Mouse (Mus musculus) liver, embryonic 15.5 days (tissue): ENCODE measurements at regions not wholly inside any gene's neighbourhood (a gene's known extent, or its start where the extent isn't known, plus 50 kb on each side); places are given as distances from the start of the nearest gene placed in this dataset.
"Not testable (repeated sequence)": the region's sequence is repeated elsewhere in the genome, so short reads cannot be mapped to it uniquely, and the experiment has no call there.

Source experiments
- ATAC-seq: fragments of 200-750 bp; cut with Nextera tagmentation; 2 replicates; pipeline ENCODE4 v1.8.0; 2017; ENCODE audit warnings: moderate number of reproducible peaks, mild to moderate bottlenecking, moderate library complexity; ENCODE audit not compliant: insufficient read depth
- H3K27ac ChIP-seq: fragments of 300-500 bp; sonication (generic); replicated peaks from 2 replicates; pipeline ENCODE4 v1.5.1; 2015; ENCODE audit warnings: mild to moderate bottlenecking, inconsistent platforms
- H3K27me3 ChIP-seq: fragments of 300-500 bp; sonication (generic); 2 replicates; pipeline ENCODE4 v1.6.1; 2015; ENCODE audit warnings: mild to moderate bottlenecking, inconsistent platforms
- H3K36me3 ChIP-seq: fragments of 300-500 bp; sonication (generic); replicated peaks from 2 replicates; pipeline ENCODE4 v1.6.1; 2015; ENCODE audit warnings: moderate library complexity, mild to moderate bottlenecking, inconsistent platforms
- H3K4me1 ChIP-seq: fragments of 300-500 bp; sonication (generic); replicated peaks from 2 replicates; pipeline ENCODE4 v1.6.1; 2015; ENCODE audit warnings: inconsistent platforms
- H3K4me2 ChIP-seq: fragments of 300-500 bp; sonication (generic); 2 replicates; pipeline ENCODE4 v1.6.1; 2015; ENCODE audit warnings: moderate library complexity, mild to moderate bottlenecking, inconsistent platforms
- H3K4me3 ChIP-seq: fragments of 300-500 bp; sonication (generic); replicated peaks from 2 replicates; pipeline ENCODE4 v1.5.1; 2015; ENCODE audit warnings: mild to moderate bottlenecking, inconsistent platforms
- H3K9ac ChIP-seq: fragments of 300-500 bp; sonication (generic); 2 replicates; pipeline ENCODE4 v1.6.1; 2015; ENCODE audit warnings: moderate library complexity, mild to moderate bottlenecking, inconsistent platforms
- H3K9me3 ChIP-seq: fragments of 300-500 bp; sonication (generic); replicated peaks from 2 replicates; pipeline ENCODE4 v1.6.1; 2016; ENCODE audit warnings: inconsistent platforms
- WGBS: fragments of 180-500 bp; shearing (Covaris S2); methylation state at CpG from one replicate; pipeline ENCODE4 v1.1.7; 2015; ENCODE audit warnings: mixed read lengths; ENCODE audit not compliant: insufficient replicate concordance; 5-methylcytosine and 5-hydroxymethylcytosine counted together

DNA sequence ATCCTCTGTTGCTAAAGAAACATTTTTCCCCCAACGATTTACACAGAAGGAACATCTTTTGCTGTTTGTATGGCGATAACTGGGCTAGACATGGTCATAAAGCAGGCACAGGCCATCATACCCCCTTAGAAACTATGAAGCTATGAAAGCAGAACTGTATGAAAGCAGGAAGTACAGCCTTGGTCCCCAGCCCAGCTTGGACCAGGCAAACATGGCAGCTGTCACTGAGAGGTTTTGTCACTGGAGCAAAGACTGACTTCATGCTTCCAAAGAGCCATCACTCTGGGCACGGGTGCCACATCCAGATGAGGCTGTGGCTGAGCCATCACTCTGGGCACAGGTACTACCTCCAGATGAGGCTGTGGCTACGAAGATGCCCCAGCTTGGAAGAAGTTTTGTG lies 276.8 kb upstream of the Kdm8 start:
- WGBS: 54% methylated on average over 4 of the region's 4 CpGs
- no peak overlapping the region for H3K4me3 ChIP-seq
- no peak overlapping the region for H3K27ac ChIP-seq
- no peaks in the 10 kb centered on the region for H3K4me1 ChIP-seq
- no peaks in the 10 kb centered on the region for H3K9me3 ChIP-seq
- H3K36me3 ChIP-seq: no peaks in the 10 kb centered on the region
- no peak overlapping the region for H3K9ac ChIP-seq
- no peaks in the 10 kb centered on the region for H3K27me3 ChIP-seq
- H3K4me2 ChIP-seq: no peak overlapping the region
- no peak for ATAC-seq

GRCm38 (mm10) chr7:125181548-125181947 lies 262.9 kb upstream of the Kdm8 start:
- no peaks in the 10 kb centered on the region for H3K27me3 ChIP-seq
- no peak for ATAC-seq
- H3K27ac ChIP-seq: no peak overlapping the region
- no peak overlapping the region for H3K9ac ChIP-seq
- no peak overlapping the region for H3K4me2 ChIP-seq
- no peaks in the 10 kb centered on the region for H3K36me3 ChIP-seq
- H3K4me1 ChIP-seq: no peaks in the 10 kb centered on the region
- H3K9me3 ChIP-seq: no peaks in the 10 kb centered on the region
- H3K4me3 ChIP-seq: no peak overlapping the region
- 71% methylated on average over 3 of the region's 3 CpGs for WGBS

DNA sequence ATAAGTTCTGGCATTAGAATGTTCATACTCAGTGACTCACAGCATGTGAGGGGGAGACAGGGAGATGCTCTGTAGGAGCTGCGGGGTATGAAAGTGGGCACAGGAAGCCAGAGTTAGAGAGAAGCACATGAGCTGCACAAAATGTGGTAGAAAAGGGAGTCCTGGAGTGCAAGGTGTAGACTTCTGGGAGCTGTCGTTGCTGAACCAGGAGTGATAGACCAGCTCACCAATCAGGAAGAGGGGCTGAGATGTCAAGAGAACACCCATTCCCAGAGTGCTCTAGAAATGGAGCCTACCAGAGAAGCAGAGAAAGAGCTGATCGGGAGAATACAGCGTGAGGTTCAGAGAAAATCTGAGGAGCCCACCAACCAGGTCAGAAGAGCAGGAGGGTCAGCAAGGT lies 262.2 kb upstream of the Kdm8 start:
- Histone ChIP-seq H3K4me1 (no peaks in the 10 kb centered on the region), H3K27ac (no peak overlapping the region), H3K9me3 (no peaks in the 10 kb centered on the region), H3K9ac (no peak overlapping the region), H3K4me2 (no peak overlapping the region), H3K36me3 (no peaks in the 10 kb centered on the region), H3K27me3 (no peaks in the 10 kb centered on the region), H3K4me3 (no peak overlapping the region)
- ATAC-seq: no peak
- WGBS: 72% methylated on average over 4 of the region's 4 CpGs

DNA sequence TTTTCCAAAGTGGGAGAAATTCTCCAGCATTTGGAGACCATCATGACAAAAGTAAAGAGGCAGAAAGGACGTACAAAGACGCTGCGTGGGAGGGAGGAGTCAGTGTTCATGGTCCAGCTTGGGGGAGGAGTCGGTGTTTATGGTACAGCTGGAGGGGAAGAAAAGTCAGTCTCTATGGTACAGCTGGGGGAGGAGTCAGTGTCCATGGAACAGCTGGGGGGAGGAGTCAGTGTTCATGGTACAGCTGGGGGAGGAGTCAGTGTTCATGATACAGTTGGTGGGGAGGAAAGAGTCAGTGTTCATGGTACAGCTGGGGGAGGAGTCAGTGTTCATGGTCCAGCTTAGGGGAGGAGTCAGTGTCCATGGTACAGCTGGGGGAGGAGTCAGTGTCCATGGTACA lies 261.5 kb upstream of the Kdm8 start:
- not testable (repeated sequence) for H3K4me1 ChIP-seq, H3K4me2 ChIP-seq, ATAC-seq, H3K36me3 ChIP-seq, H3K4me3 ChIP-seq, H3K9me3 ChIP-seq, H3K9ac ChIP-seq, H3K27ac ChIP-seq, H3K27me3 ChIP-seq
- WGBS: 71% methylated on average over 4 of the region's 4 CpGs

- ATAC-seq: no peak
- H3K27me3 ChIP-seq: no peaks in the 10 kb centered on the region
Measured at GRCm38 (mm10) chr7:125185037-125185679, 259.3 kb upstream of the Kdm8 start.

DNA sequence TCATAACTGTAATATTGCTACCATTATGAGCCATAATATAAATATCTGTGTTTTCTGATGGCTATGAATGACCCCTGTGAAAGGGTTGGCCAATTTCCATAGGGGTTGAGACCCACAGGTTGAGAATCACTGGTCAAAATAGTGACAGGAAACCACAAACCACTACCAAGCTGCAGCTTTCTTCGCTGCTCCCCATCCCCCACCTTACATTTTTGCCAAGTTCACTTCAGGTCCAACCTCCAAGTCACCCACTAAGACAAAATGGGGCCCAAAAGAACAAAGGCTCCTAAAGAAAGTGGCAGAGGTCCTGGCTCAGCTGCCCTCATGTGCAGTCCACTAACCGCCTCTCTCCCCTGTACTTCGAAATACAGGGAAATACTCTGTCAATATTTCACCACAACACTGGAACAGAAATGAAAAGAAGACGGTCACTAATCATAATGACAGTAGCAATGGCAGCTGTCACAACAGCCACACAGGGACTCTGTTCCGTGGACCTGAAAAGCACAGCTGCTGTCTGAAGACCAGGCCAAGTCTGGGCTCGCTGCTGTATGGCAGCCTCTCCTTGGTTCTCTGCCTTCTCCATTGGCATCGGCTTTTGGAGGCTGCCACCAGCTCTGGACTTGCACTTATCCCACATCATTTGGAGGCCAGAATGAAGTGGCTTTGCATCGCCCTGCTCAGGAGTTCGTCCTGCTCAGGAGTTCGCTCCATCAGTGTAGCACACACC lies 257.3 kb upstream of the Kdm8 start:
- no peaks in the 10 kb centered on the region for H3K4me1 ChIP-seq
- H3K9me3 ChIP-seq: no peaks in the 10 kb centered on the region
- no peak overlapping the region for H3K4me3 ChIP-seq
- H3K27me3 ChIP-seq: no peaks in the 10 kb centered on the region
- H3K27ac ChIP-seq: no peak overlapping the region
- ATAC-seq: no peak
- H3K36me3 ChIP-seq: no peaks in the 10 kb centered on the region
- no peak overlapping the region for H3K4me2 ChIP-seq
- 48% methylated on average over 10 of the region's 10 CpGs for WGBS
- H3K9ac ChIP-seq: no peak overlapping the region

More at GRCm38 (mm10) chr7:125185037-125185679, 259.3 kb upstream of the Kdm8 start:
- Histone ChIP-seq H3K4me3 (no peak overlapping the region), H3K4me1 (no peaks in the 10 kb centered on the region), H3K27ac (no peak overlapping the region), H3K9ac (no peak overlapping the region), H3K9me3 (no peaks in the 10 kb centered on the region), H3K4me2 (no peak overlapping the region), H3K36me3 (no peaks in the 10 kb centered on the region)
- WGBS: 69% methylated on average over 13 of the region's 13 CpGs

GRCm38 (mm10) chr7:125188986-125189385 lies 255.5 kb upstream of the Kdm8 start:
- WGBS: 55% methylated on average over 5 of the region's 5 CpGs
- Histone ChIP-seq H3K27ac (no peak overlapping the region), H3K36me3 (no peaks in the 10 kb centered on the region), H3K9ac (no peak overlapping the region), H3K4me1 (no peaks in the 10 kb centered on the region), H3K27me3 (no peaks in the 10 kb centered on the region), H3K4me3 (no peak overlapping the region), H3K9me3 (no peaks in the 10 kb centered on the region), H3K4me2 (no peak overlapping the region)
- ATAC-seq: no peak

- H3K4me3 ChIP-seq: no peak overlapping the region
- 60% methylated on average over 6 of the region's 6 CpGs for WGBS
- H3K27ac ChIP-seq: no peak overlapping the region
Measured at GRCm38 (mm10) chr7:125190067-125190466, 254.4 kb upstream of the Kdm8 start.

DNA sequence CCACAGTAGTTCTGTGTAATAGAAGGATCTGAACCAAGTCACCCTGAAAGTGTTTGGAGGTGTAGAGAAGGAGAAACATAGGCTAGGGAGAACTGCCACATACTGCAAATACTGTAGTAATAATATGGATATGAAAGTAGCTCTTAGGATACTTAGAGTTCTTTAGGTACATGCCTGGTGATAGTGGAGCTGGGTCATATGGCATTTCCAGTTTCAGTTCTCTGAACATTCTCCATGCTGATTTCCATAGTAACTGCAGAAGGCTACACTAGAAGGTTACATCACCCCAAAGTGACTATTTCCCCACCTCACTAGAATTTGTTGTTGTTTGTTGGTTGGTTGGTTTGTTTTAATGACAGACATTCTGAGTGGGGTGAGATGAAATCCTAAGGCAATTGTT lies 253.2 kb upstream of the Kdm8 start:
- Histone ChIP-seq H3K36me3 (no peaks in the 10 kb centered on the region), H3K27me3 (no peaks in the 10 kb centered on the region), H3K9me3 (no peaks in the 10 kb centered on the region), H3K4me2 (no peak overlapping the region), H3K4me3 (no peak overlapping the region), H3K4me1 (no peaks in the 10 kb centered on the region), H3K9ac (no peak overlapping the region), H3K27ac (no peak overlapping the region)
- ATAC-seq: no peak

More at GRCm38 (mm10) chr7:125190067-125190466, 254.4 kb upstream of the Kdm8 start:
- Histone ChIP-seq H3K27me3 (no peaks in the 10 kb centered on the region), H3K9ac (no peak overlapping the region), H3K4me2 (no peak overlapping the region), H3K4me1 (no peaks in the 10 kb centered on the region), H3K9me3 (no peaks in the 10 kb centered on the region), H3K36me3 (no peaks in the 10 kb centered on the region)
- ATAC-seq: no peak

DNA sequence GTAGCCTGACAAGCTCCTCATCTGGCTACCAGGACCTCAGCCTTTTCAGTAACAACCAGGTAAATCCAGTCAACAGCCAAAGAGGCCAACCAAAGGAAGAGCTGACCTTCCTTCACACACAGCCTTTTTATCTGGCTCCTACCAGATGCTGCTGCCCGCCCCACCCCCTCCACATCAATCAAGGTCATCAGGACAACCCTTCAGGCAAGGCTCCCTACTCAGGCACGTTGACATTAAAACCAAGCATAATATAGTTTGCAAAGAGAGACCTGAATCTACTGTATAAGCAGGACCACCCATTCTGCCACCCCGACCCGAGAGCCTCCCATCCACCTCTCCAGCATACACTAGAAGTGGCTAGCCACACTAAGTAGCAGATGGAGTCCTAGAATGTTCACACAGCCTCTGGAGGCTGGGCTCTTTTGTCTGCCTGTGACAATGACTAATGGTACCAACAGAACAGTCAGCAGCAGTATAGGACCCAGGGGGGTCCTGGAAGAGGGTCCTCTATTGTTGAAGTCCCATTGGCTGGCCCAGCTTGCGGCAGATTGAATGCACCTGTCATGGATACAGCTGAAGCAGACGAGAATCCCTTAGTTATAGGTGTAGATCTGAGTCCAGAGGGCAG lies 233.0 kb upstream of the Kdm8 start:
- 50% methylated on average over 6 of the region's 6 CpGs for WGBS
- Histone ChIP-seq H3K9ac (no peak overlapping the region), H3K27ac (no peak overlapping the region), H3K4me1 (no peaks in the 10 kb centered on the region), H3K27me3 (no peaks in the 10 kb centered on the region), H3K4me3 (no peak overlapping the region), H3K4me2 (no peak overlapping the region), H3K9me3 (no peaks in the 10 kb centered on the region), H3K36me3 (no peaks in the 10 kb centered on the region)
- ATAC-seq: no peak

DNA sequence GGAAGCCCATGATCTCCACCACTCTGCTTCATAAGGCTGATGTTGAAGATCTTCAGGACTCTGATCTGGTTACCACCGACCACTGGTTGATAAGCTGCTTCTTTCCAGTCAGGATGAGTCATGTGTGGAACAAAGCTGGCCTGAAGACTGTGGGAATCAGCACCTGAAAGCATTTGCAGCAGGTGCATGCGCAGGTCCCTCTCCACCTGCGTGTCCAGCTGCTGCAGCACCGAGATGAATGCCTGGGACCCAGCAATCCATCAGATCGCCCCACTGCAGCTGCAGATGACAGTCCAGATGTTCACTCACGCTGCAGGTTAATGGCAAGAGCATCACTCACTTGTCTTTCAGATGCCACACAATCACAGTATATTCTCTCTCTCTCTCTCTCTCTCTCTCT lies 230.4 kb upstream of the Kdm8 start:
- no peak for ATAC-seq
- H3K4me3 ChIP-seq: no peak overlapping the region
- no peak overlapping the region for H3K9ac ChIP-seq
- WGBS: 58% methylated on average over 6 of the region's 6 CpGs
- no peak overlapping the region for H3K27ac ChIP-seq
- no peaks in the 10 kb centered on the region for H3K27me3 ChIP-seq
- no peaks in the 10 kb centered on the region for H3K9me3 ChIP-seq
- no peaks in the 10 kb centered on the region for H3K4me1 ChIP-seq
- no peak overlapping the region for H3K4me2 ChIP-seq
- H3K36me3 ChIP-seq: no peaks in the 10 kb centered on the region
